Mouse (Mus musculus): ENCODE data around the gene Axdnd1. TPM values are rescaled to one million over a fixed set of nuclear protein-coding genes. Genes with fewer than 3 reads are reported as not detected.

Gene Axdnd1
- total RNA-seq (2021) = under 1 TPM; 0.88 to 0.91 TPM
- long read RNA-seq, experiment 1 = 0 reads
- long read RNA-seq, experiment 2 = 0 reads

GRCm38 (mm10) chr1:156420671-156421297 is at the start of gene Axdnd1:
Axdnd1 (minus strand) TSS chr1:156421159.
- DNase-seq (ENCODE audit: low spot score in 2 of 2) = peak; percentile 85 to 86

GRCm38 (mm10) chr1:156470557-156470956 is 49.6 kb upstream of the Axdnd1 start:
- DNase-seq (ENCODE audit: low spot score in 2 of 2) = no peak

DNA sequence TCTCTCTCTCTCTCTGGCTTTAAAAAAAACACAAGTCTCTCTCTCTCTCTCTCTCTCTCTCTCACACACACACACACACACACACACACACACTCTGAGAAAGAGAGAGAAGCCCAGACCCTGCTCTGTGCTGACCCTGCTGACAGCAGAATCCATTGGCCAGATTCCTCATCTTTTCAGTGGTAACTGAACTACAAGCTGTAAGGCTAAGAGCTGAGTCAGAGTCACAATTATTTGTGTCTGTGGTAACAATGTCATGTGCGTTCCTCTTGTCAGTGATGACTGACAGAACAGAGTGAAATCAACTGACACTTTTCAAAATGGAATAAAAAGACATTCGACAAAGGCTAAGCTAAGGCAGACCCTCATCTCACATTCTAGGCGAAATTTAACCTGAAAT is 47.6 kb upstream of the Axdnd1 start:
- no peak for DNase-seq (ENCODE audit: low spot score in 2 of 2)

DNA sequence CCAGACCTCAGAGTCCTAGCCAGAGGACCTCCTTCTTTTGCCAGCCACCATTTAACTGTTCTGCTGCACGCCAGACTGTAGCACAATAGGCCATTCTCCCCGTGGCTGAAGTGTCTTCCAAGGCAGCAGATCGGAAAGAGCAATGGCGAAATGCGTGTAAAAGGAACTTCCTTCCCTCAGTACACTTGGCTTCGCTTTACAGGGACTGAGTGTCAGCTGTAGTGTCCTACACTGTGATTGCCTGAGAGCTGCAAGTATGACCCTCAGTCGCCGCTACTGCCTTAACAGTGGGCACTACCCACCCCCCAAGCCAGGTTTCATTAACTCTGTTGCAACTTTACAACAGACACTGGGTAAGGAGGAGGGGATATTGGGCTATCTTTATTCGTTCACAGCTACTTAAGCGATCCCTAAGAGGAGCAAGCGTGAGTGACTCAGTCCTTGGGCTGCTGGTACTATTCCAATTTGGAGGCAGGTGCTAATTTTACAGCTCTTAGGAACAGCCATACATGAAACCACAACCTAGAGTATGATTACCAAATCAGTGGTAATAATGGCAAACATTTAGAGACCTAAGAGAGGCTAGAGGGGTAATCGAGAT is 46.8 kb upstream of the Axdnd1 start:
- DNase-seq (ENCODE audit: low spot score in 2 of 2) = no peak

DNA sequence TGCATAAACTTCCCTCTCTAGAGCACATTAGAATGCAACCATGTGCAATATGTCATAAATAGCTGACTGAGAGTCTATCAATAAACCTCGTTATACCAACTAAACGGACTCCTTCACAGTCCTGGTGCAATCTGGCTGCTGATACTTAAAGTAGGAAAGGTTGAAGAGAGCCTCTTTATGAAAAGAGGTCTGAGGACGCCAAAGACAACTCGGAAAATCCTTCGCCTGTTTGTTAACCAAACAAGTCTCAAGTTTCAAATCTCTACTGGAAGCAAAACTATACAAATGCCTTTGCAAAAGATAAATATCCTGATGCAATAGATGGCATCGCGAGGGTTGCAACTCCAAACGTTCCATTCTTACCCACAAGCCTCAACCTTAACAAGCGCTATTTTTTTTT is 44.0 kb upstream of the Axdnd1 start:
- no peak for DNase-seq (ENCODE audit: low spot score in 2 of 2)

GRCm38 (mm10) chr1:156463981-156464853 is 43.3 kb upstream of the Axdnd1 start:
- no peak for DNase-seq (ENCODE audit: low spot score in 2 of 2)

- DNase-seq (ENCODE audit: low spot score in 2 of 2) = no peak
Observed at GRCm38 (mm10) chr1:156462273-156462991, 41.5 kb upstream of the Axdnd1 start.

- DNase-seq (ENCODE audit: low spot score in 2 of 2) = no peak
Observed at GRCm38 (mm10) chr1:156461036-156461435, 40.1 kb upstream of the Axdnd1 start.

- DNase-seq (ENCODE audit: low spot score in 2 of 2) = no peak
Observed at GRCm38 (mm10) chr1:156460216-156460615, 39.3 kb upstream of the Axdnd1 start.

- no peak for DNase-seq (ENCODE audit: low spot score in 2 of 2)
Observed at GRCm38 (mm10) chr1:156459690-156460089, 38.7 kb upstream of the Axdnd1 start.

GRCm38 (mm10) chr1:156458391-156459060 is 37.6 kb upstream of the Axdnd1 start:
- DNase-seq (ENCODE audit: low spot score in 2 of 2) = no peak

- no peak for DNase-seq (ENCODE audit: low spot score in 2 of 2)
Observed at GRCm38 (mm10) chr1:156455005-156455758, 34.2 kb upstream of the Axdnd1 start.

DNA sequence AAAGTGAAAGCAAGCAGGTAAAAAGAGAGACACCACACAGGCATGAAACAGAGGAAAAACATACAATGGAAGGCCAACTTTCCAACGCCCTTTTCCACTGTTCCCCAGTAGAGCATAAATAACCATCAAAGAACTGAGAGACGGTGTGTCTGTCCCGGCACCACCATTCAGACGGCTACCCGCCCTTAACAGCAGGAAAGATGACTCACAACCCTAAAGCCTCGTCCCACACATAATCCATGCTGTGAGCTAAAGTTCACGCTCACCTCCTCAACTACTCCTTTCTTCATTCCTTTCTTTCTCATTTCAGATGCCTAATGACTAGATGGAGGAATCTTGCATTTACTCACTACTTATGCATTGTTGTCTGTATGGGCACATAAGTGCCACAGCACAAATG is 33.4 kb upstream of the Axdnd1 start:
- no peak for DNase-seq (ENCODE audit: low spot score in 2 of 2)

GRCm38 (mm10) chr1:156453876-156454275 is 32.9 kb upstream of the Axdnd1 start:
- no peak for DNase-seq (ENCODE audit: low spot score in 2 of 2)

DNA sequence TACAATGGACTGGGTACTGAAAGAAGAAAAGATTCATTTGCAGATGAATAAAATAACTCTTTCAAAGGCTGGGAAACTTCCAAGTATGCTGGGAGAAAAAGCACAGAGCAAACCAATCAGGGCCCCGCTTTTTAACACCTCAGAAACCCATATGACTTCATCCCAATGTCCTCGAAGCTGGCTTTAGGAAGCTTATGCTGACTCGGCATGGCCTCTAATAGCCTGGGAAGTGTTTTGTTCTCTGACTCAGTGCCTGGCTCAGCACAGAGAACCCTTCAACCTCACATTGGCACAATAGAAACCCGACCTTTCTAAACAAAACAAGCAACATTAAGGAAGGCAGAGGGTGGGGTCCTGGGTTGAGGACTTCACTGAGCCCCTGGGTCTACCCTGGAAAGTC is 29.5 kb upstream of the Axdnd1 start:
- DNase-seq (ENCODE audit: low spot score in 2 of 2) = no peak

DNA sequence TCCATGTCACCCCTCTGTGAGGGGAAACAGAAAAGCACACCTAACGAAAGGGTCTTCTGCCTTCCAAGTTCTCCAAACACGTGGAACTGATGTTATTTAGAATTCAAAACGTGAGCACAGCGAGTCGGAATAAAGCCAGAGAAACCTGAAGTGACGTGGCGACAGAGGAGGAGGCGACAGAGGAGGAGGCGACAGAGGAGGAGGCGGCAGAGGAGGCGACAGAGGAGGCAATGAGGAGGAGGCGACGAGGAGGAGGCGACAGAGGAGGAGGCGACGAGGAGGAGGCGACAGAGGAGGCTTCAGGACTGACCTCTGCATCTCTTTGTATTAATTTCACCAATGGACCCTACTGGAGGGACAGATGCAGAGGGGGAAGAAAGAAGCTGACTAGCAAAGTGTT is 28.7 kb upstream of the Axdnd1 start:
- no peak for DNase-seq (ENCODE audit: low spot score in 2 of 2)

DNA sequence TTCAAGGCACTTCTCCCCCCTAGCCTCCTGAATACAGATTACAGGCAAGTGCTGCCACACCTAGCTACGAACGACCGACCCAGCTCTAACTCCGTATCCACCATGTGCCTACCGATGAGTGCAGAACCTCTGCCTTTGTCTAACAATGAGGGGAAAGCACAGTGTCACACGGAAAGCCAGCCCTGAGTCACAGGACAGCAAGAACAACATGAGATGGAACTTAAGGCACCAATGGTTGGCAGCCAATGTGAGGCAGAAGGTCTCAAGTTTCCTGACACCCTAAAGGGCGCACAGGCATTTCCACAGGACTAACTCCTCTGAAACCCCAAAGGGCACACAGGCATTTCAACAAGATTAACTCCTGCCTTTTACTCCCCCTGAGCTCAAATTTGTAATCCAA is 28.1 kb upstream of the Axdnd1 start:
- DNase-seq (ENCODE audit: low spot score in 2 of 2) = no peak

- DNase-seq (ENCODE audit: low spot score in 2 of 2) = no peak
Observed at GRCm38 (mm10) chr1:156445049-156445448, 24.1 kb upstream of the Axdnd1 start.

DNA sequence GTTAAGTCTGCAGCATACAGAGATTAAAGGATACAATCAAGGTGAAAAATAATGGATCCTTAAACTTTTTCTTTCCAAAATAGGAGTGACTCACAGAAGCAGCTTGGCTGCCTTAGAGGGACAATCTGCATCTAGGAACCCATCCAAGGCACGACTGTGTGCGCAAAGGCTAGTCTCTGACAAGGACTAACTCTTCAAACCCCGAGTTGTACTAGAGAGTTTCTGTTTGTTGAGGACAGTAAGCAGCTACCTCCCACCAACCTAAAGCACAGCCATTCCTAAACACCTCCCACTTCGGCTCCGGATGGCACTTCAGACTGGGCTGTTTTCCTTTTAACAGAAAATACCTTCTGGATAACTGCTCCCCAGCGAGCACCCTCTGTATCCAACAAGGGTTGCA is 21.8 kb upstream of the Axdnd1 start:
- peak in 1 of 2 experiments; percentile 29 for DNase-seq (ENCODE audit: low spot score in 2 of 2)

DNA sequence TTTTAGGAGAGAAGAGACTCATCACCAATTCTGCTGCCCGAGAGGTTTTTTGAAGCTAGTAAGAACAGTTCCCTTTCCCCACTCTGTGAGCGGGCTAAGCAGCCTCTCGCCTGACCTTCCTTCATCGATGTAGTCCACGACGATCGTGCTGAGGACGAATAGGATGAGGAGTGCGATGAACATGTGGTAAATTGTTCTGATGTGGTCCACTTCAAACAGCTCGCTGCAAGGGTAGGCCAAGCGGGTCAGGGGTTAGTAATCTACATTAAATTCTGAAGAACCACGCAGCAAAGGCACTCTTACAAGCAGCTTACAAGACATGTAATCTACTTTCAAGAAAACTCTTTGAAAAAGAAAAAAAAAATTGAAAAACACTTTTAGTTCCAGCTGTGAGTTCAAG is 21.3 kb upstream of the Axdnd1 start:
- DNase-seq (ENCODE audit: low spot score in 2 of 2) = no peak

Measured in layer of hippocampus, postnatal 14 days (tissue).